Mouse (Mus musculus) thymus, adult 2 months (tissue): ENCODE results near the gene Cib3. TPM values are rescaled to one million over a fixed set of nuclear protein-coding genes. Genes with fewer than 3 reads are reported as not detected.

ENCODE experiments used
- DNase-seq: peaks from one replicate; pipeline ENCODE4 v3.0.0; 2021
- H3K27ac ChIP-seq: fragments of 200-500 bp; 2 replicates; pipeline ENCODE4 v1.5.1; 2012; ENCODE audit warnings: low read length, control low read depth; ENCODE audit not compliant: control insufficient read depth, insufficient read depth
- H3K27me3 ChIP-seq: fragments of 200-500 bp; 2 replicates; pipeline ENCODE4 v1.6.1; 2012; ENCODE audit warnings: mild to moderate bottlenecking, low read length, moderate library complexity, mixed read lengths; ENCODE audit not compliant: control insufficient read depth, insufficient read depth
- H3K36me3 ChIP-seq: fragments of 200-500 bp; 2 replicates; pipeline ENCODE4 v1.6.1; 2012; ENCODE audit warnings: mild to moderate bottlenecking, low read length, moderate library complexity; ENCODE audit not compliant: control insufficient read depth, insufficient read depth
- H3K4me1 ChIP-seq: fragments of 200-500 bp; replicated peaks from 2 replicates; pipeline ENCODE4 v1.6.1; 2012; ENCODE audit warnings: low read length; ENCODE audit not compliant: control insufficient read depth, insufficient read depth
- H3K4me3 ChIP-seq: fragments of 200-500 bp; 2 replicates; pipeline ENCODE4 v1.5.1; 2012; ENCODE audit warnings: mild to moderate bottlenecking, low read length, control low read depth, moderate library complexity; ENCODE audit not compliant: control insufficient read depth, insufficient read depth
- CTCF ChIP-seq: fragments of 200-500 bp; IDR thresholded peaks from 2 replicates; pipeline ENCODE4 v1.5.1; 2012; ENCODE audit warnings: mild to moderate bottlenecking, control low read depth, low read length, moderate library complexity, borderline replicate concordance; ENCODE audit not compliant: control insufficient read depth, poor library complexity, insufficient read depth; ENCODE audit errors: extremely low read depth
- POLR2A ChIP-seq: fragments of 200-500 bp; IDR thresholded peaks from 2 replicates; pipeline ENCODE4 v1.6.1; 2012; ENCODE audit warnings: mild to moderate bottlenecking, low read length, control low read depth, moderate library complexity; ENCODE audit not compliant: control insufficient read depth, poor library complexity, insufficient read depth; ENCODE audit errors: extremely low read depth
- WGBS: fragments of 180-500 bp; shearing (Covaris S2); methylation state at CpG from one replicate; pipeline ENCODE4 v1.1.7; 2018; 5-methylcytosine and 5-hydroxymethylcytosine counted together
- polyA plus RNA-seq: library from polyadenylated mRNA; depleted of rRNA; stranded (reverse); fragments of >200 nt; gene quantifications from 2 replicates; pipeline ENCODE4 v1.2.3, GENCODE M21; 2012

Gene Cib3
- polyA plus RNA-seq, 1 experiment, result 0.78 TPM

GRCm38 (mm10) chr8:72213536-72213935, 899 bp upstream of the Cib3 start, which contains the start of gene Gm11034:
Gene Gm11034, minus strand, starts transcription at chr8:72213636.
- TF ChIP-seq POLR2A (no peak), CTCF (no peak)
- Histone ChIP-seq H3K4me3 (no peak within 1 kb of the TSS), H3K27me3 (no peaks in the 10 kb centered on the region), H3K4me1 (peaks cover 10% of the 10 kb centered on the region), H3K36me3 (no peaks in the 10 kb centered on the region), H3K27ac (no peak within 1 kb of the TSS)
- WGBS, result 84% methylated on average over 4 of the region's 4 CpGs
- no peak for DNase-seq

- no peak for TF ChIP-seq CTCF
- no peak for TF ChIP-seq POLR2A
These were observed 791 bp downstream of the Cib3 start for GRCm38 (mm10) chr8:72211846-72212245.

GRCm38 (mm10) chr8:72210710-72211109, 1.9 kb downstream of the Cib3 start:
- 72% methylated on average over 2 of the region's 2 CpGs for WGBS
- no peak for DNase-seq
- H3K27me3 ChIP-seq, result no peaks in the 10 kb centered on the region
- TF ChIP-seq CTCF (no peak), POLR2A (no peak)
- peaks cover 4% of the 10 kb centered on the region; the same call in 1 of the 2 replicates for H3K4me1 ChIP-seq
- H3K27ac ChIP-seq, result no peak overlapping the region
- H3K4me3 ChIP-seq, result no peak overlapping the region
- no peaks in the 10 kb centered on the region for H3K36me3 ChIP-seq

More at GRCm38 (mm10) chr8:72211846-72212245, 791 bp downstream of the Cib3 start:
- Histone ChIP-seq H3K4me3 (no peak overlapping the region), H3K27ac (no peak overlapping the region), H3K36me3 (no peaks in the 10 kb centered on the region), H3K27me3 (no peaks in the 10 kb centered on the region), H3K4me1 (peaks cover 10% of the 10 kb centered on the region)
- 70% methylated on average over 1 of the region's 1 CpGs for WGBS
- DNase-seq, result no peak

- DNase-seq, result no peak
- no peaks in the 10 kb centered on the region for H3K36me3 ChIP-seq
- WGBS, result 88% methylated on average over 4 of the region's 4 CpGs
- H3K4me3 ChIP-seq, result no peak overlapping the region
- peaks cover 2% of the 10 kb centered on the region; the same call in 1 of the 2 replicates for H3K4me1 ChIP-seq
- H3K27me3 ChIP-seq, result no peaks in the 10 kb centered on the region
- no peak overlapping the region for H3K27ac ChIP-seq
- no peak for TF ChIP-seq CTCF
- TF ChIP-seq POLR2A, result no peak
These were observed 2.4 kb downstream of the Cib3 start for GRCm38 (mm10) chr8:72210222-72210621.

GRCm38 (mm10) chr8:72208582-72208981, 4.1 kb downstream of the Cib3 start:
- Histone ChIP-seq H3K4me1 (no peaks in the 10 kb centered on the region; the same call in 1 of the 2 replicates), H3K4me3 (no peak overlapping the region), H3K27ac (no peak overlapping the region), H3K36me3 (no peaks in the 10 kb centered on the region), H3K27me3 (no peaks in the 10 kb centered on the region)
- no peak for TF ChIP-seq CTCF
- TF ChIP-seq POLR2A, result no peak
- WGBS, result 97% methylated on average over 1 of the region's 1 CpGs
- no peak for DNase-seq

GRCm38 (mm10) chr8:72197997-72198396, 14.6 kb downstream of the Cib3 start:
- H3K4me1 ChIP-seq, result no peaks in the 10 kb centered on the region
- H3K4me3 ChIP-seq, result no peak overlapping the region
- H3K36me3 ChIP-seq, result peaks cover 6% of the 10 kb centered on the region; the same call in 1 of the 2 replicates

GRCm38 (mm10) chr8:72192065-72192464, 20.6 kb downstream of the Cib3 start:
- TF ChIP-seq CTCF (no peak), POLR2A (no peak)
- no peak overlapping the region for H3K4me3 ChIP-seq

More at GRCm38 (mm10) chr8:72197997-72198396, 14.6 kb downstream of the Cib3 start:
- Histone ChIP-seq H3K27me3 (no peaks in the 10 kb centered on the region), H3K27ac (no peak overlapping the region)
- TF ChIP-seq CTCF (no peak), POLR2A (no peak)
- DNase-seq, result no peak
- WGBS, result 91% methylated on average over 8 of the region's 8 CpGs

More at GRCm38 (mm10) chr8:72192065-72192464, 20.6 kb downstream of the Cib3 start:
- peaks cover 9% of the 10 kb centered on the region for H3K4me1 ChIP-seq
- H3K36me3 ChIP-seq, result no peaks in the 10 kb centered on the region
- DNase-seq, result no peak
- no peak overlapping the region for H3K27ac ChIP-seq
- H3K27me3 ChIP-seq, result no peaks in the 10 kb centered on the region
